Mouse (Mus musculus): ENCODE data around the gene Ano1. TPM values are rescaled to one million over a fixed set of nuclear protein-coding genes. Genes with fewer than 3 reads are reported as not detected.

The Ano1 gene
- polyA plus RNA-seq, 1 experiment from 2014 or later: 7.8 TPM

DNA sequence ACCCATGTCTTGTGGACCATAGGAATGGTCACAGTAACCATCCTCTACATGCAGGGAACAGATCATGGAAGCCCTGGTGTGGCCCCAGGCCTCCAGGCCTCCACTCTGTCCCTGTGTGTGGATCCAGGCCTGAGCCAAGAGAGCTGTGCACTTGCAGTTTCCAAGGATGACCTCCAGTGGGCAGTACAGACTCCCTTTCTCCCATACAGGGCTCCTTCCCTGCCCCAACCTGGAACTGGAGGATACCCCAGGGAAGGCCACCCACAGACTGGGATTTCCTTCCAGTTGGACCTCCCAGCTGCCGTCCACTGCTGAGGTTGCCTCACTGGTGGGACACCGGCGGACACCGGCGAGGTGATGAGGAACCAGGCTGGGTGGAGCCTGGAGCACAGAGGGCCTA lies 29.6 kb upstream of the Ano1 start:
- H3K27ac ChIP-seq (replicated peaks): no peak overlapping the region
- H3K9ac ChIP-seq (replicated peaks): no peak overlapping the region
- no peak overlapping the region for H3K4me2 ChIP-seq (replicated peaks)
- H3K36me3 ChIP-seq: no peaks in the 10 kb centered on the region
- ATAC-seq (replicated peaks): 0 out of 2 replicates have a peak, but pooled peaks have one; percentile 6
- 0 out of 2 replicates have a peak, but pooled peaks cover 3% of the 10 kb centered on the region for H3K27me3 ChIP-seq
- no peaks in the 10 kb centered on the region for H3K9me3 ChIP-seq
- no peaks in the 10 kb centered on the region for H3K4me1 ChIP-seq
- H3K4me3 ChIP-seq: no peak overlapping the region
- WGBS: 49% methylated on average over 5 of the region's 5 CpGs

DNA sequence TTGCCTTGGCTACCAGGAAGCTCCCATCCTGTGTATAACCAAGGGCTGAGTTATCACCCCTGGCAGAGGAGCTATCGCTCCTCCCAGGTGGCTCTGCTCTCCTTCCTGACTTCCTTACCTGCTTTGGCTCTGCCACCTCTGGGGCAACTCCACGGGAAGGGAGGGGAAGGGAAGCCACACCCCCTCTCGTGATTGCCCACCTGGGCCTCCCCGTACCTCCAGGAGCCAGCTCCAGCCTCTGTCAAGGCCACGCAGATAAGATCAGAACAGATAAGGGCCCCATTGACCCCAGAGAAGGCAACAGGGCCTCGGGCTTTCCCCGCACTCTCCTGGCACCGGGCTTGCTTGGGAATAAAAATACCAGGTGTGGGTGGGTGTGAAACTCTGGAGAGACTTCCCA lies 28.4 kb upstream of the Ano1 start:
- no peaks in the 10 kb centered on the region for H3K36me3 ChIP-seq
- no peak overlapping the region for H3K4me2 ChIP-seq (replicated peaks)
- H3K4me3 ChIP-seq: no peak overlapping the region
- no peaks in the 10 kb centered on the region for H3K9me3 ChIP-seq
- 0 out of 2 replicates have a peak, but pooled peaks cover 3% of the 10 kb centered on the region for H3K27me3 ChIP-seq
- H3K9ac ChIP-seq (replicated peaks): no peak overlapping the region
- no peak for ATAC-seq (replicated peaks)
- H3K27ac ChIP-seq (replicated peaks): no peak overlapping the region
- 0 out of 2 replicates have a peak, but pooled peaks cover 2% of the 10 kb centered on the region for H3K4me1 ChIP-seq
- 82% methylated on average over 8 of the region's 8 CpGs for WGBS

DNA sequence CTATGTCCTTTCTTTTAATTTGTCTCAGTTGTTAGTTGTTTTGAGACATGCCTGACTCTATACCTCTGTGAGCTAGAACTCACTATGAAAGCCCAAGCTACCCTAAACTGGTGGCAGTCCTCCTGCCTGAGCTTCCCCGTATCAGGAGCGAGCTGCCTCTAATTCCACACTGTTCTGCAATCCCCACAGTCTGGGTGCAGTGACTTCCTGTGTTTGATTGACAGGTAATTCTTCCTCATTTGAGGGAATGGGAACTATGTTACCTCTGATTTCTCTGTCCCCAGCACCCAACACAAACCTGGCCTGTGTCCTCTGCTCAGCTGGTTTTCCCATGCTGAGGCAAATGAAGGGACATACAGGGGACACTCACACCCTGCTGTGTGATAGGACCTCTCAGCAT lies 27.9 kb upstream of the Ano1 start:
- Histone ChIP-seq H3K36me3 (no peaks in the 10 kb centered on the region), H3K27me3 (0 out of 2 replicates have a peak, but pooled peaks cover 3% of the 10 kb centered on the region), H3K4me3 (no peak overlapping the region), H3K9me3 (no peaks in the 10 kb centered on the region), H3K9ac (replicated peaks) (no peak overlapping the region), H3K4me2 (replicated peaks) (no peak overlapping the region), H3K27ac (replicated peaks) (no peak overlapping the region), H3K4me1 (0 out of 2 replicates have a peak, but pooled peaks cover 2% of the 10 kb centered on the region)
- WGBS: 90% methylated on average over 2 of the region's 2 CpGs
- ATAC-seq (replicated peaks): no peak

DNA sequence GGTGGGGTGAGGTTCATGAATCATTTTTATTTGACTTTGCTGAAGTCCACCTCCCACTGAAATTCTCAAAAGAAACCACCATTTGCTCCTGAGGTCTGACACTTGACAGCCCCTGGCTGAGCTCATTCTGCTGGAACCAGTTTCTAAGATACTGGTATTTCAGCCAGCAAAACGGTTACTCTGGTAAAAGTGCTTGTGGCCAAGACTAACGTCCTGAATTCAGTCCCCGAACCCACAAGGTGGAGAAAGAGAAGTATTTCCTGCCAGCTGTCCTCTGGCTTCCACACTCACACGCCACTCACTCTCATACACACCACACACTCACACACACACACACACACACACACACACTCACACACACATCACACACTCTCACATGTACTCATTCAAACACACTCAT lies 26.0 kb upstream of the Ano1 start:
- no peak for ATAC-seq (replicated peaks)
- H3K27ac ChIP-seq (replicated peaks): no peak overlapping the region
- H3K4me2 ChIP-seq (replicated peaks): no peak overlapping the region
- 59% methylated on average over 4 of the region's 4 CpGs for WGBS
- H3K9ac ChIP-seq (replicated peaks): no peak overlapping the region
- H3K4me1 ChIP-seq: 0 out of 2 replicates have a peak, but pooled peaks cover 2% of the 10 kb centered on the region
- H3K36me3 ChIP-seq: no peaks in the 10 kb centered on the region
- no peak overlapping the region for H3K4me3 ChIP-seq
- H3K27me3 ChIP-seq: 0 out of 2 replicates have a peak, but pooled peaks cover 3% of the 10 kb centered on the region
- H3K9me3 ChIP-seq: no peaks in the 10 kb centered on the region

DNA sequence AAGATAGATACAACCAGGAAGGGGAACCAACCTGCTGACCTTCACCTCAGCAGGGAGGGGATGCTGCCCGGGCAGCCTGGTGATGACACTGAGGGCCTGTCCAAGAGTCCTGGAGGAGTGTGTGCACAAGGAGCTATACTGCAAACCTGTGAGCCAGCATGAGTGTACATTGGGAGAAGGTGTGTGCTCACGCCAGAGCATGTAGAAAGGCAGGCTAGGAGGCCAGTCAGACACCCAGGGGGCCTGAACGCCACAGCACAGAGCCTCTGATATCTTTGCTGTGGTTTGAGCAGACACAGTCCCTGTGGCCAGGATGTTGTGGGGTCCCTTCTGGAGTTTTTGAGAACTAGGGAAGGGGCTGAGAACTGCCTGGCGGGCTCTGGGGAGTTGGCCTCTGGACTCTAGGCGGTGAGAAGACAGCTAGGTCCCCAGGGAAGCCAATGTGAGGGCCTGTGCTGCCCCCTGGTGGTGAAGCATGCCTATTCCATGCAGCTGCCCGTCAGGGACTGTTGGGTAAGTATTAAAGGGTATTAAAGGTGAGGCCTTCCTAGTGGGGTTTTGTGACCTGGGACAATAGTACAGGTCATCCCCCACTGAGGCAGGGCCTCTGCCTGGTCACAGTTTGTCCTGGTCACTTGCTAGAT lies 24.2 kb upstream of the Ano1 start:
- 0 out of 2 replicates have a peak, but pooled peaks cover 3% of the 10 kb centered on the region for H3K27me3 ChIP-seq
- H3K9ac ChIP-seq (replicated peaks): no peak overlapping the region
- H3K27ac ChIP-seq (replicated peaks): no peak overlapping the region
- 0 out of 2 replicates have a peak, but pooled peaks cover 2% of the 10 kb centered on the region for H3K4me1 ChIP-seq
- H3K36me3 ChIP-seq: no peaks in the 10 kb centered on the region
- H3K9me3 ChIP-seq: no peaks in the 10 kb centered on the region
- no peak overlapping the region for H3K4me3 ChIP-seq
- ATAC-seq (replicated peaks): peak; percentile 81
- H3K4me2 ChIP-seq (replicated peaks): no peak overlapping the region
- WGBS: 36% methylated on average over 6 of the region's 6 CpGs

DNA sequence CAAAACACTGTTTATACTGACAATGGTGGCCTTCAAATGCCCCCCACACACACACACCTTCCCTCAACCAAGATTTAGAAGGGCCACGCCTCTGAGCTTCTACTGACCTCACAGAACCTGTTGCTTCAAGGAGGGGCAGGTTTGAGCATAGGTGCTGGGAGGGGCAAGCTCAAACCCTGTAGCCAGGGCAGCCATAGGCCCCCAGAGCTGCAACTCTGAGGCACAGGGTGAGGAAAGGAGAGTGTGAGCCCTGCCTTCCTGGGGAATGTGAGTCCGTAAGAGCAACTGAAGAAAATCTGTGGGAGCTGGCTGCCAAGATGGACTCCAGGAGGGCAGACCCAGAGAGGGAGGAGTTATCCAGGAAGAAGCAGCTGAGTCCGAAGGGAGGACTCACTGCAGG lies 23.4 kb upstream of the Ano1 start:
- H3K9me3 ChIP-seq: no peaks in the 10 kb centered on the region
- 0 out of 2 replicates have a peak, but pooled peaks cover 3% of the 10 kb centered on the region for H3K27me3 ChIP-seq
- 0 out of 2 replicates have a peak, but pooled peaks cover 2% of the 10 kb centered on the region for H3K4me1 ChIP-seq
- H3K4me3 ChIP-seq: no peak overlapping the region
- no peak overlapping the region for H3K27ac ChIP-seq (replicated peaks)
- WGBS: 76% methylated on average over 3 of the region's 3 CpGs
- no peak overlapping the region for H3K9ac ChIP-seq (replicated peaks)
- H3K36me3 ChIP-seq: no peaks in the 10 kb centered on the region
- no peak for ATAC-seq (replicated peaks)
- H3K4me2 ChIP-seq (replicated peaks): no peak overlapping the region

DNA sequence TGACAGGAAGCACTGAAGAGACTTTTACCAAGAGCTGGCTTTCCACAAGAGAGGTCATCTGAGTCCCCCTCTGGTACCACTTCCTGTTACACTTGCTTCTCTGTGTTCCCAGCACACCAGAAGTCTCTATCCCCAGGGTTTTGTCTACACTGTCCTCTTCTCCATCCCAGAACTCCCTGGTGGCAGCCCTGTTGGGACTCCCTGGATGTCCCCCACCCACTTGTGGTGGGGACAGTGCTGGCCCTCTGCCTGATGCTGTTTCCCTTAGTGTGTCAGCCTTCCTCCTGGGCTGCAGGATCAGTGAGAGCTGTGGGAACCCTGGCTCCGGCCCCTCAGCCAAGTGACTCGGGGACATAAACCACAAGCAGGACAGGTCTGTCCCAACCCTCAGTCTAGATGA lies 22.5 kb upstream of the Ano1 start:
- 0 out of 2 replicates have a peak, but pooled peaks cover 3% of the 10 kb centered on the region for H3K27me3 ChIP-seq
- H3K4me2 ChIP-seq (replicated peaks): no peak overlapping the region
- H3K27ac ChIP-seq (replicated peaks): no peak overlapping the region
- no peaks in the 10 kb centered on the region for H3K9me3 ChIP-seq
- H3K9ac ChIP-seq (replicated peaks): no peak overlapping the region
- no peak overlapping the region for H3K4me3 ChIP-seq
- 0 out of 2 replicates have a peak, but pooled peaks cover 2% of the 10 kb centered on the region for H3K4me1 ChIP-seq
- no peaks in the 10 kb centered on the region for H3K36me3 ChIP-seq
- no peak for ATAC-seq (replicated peaks)
- WGBS: 80% methylated on average over 2 of the region's 2 CpGs

DNA sequence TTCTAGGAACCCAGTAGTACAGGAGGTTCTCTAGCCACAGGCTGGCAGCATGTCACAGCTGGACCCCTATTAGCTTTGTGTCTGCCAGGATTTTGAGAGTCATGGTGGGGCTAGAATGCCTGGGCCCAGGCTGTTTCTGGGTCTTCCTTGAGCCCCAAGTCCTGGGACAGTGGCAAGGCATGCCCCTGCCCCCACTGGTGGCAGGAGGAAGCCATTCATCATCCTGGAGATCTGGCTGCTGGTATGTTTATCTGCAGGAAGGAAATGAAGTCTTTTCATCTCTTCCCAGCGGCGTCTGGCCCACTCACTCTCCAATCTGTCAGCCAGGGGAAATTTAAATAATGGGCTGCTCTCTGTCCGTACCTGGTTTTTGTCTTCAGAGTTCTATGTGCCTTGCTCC lies 18.3 kb upstream of the Ano1 start:
- no peak overlapping the region; the same call in 1 of the 2 replicates for H3K9ac ChIP-seq (replicated peaks)
- no peak for ATAC-seq (replicated peaks)
- no peaks in the 10 kb centered on the region for H3K9me3 ChIP-seq
- H3K27ac ChIP-seq (replicated peaks): no peak overlapping the region
- no peaks in the 10 kb centered on the region for H3K27me3 ChIP-seq
- no peak overlapping the region for H3K4me2 ChIP-seq (replicated peaks)
- WGBS: 64% methylated on average over 3 of the region's 3 CpGs
- H3K4me3 ChIP-seq: no peak overlapping the region
- no peaks in the 10 kb centered on the region for H3K36me3 ChIP-seq
- no peaks in the 10 kb centered on the region for H3K4me1 ChIP-seq

DNA sequence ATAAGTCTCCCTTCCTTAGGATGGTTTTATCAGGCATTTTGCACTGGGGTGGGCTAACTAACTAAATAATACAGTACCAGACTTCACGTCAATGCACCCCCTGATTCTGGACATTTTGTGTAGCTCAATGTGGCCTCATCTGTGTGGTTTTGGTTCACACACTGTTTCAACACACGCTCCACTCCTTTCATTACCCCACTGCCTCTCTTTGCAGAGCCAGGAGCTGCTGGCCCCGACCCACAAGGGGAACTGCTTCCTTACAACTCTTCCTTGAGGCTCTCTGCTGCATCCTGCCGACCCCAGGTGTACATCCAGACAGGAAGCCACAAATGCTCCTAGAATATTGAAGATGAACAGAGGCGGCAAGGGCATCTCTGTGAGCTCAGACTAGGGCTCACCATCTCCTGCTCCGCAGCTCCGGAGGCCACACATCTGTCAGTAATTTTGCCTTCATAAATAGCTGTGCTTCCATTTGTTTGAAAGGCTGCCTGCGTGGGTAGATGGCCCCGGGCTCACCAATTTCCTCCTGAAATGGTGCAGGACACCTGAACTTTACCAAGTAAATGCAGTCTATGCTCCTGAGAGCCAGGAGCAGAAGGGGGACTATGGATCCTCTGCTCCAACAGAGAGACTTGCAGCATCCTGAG lies 17.8 kb upstream of the Ano1 start:
- H3K27me3 ChIP-seq: no peaks in the 10 kb centered on the region
- no peaks in the 10 kb centered on the region for H3K4me1 ChIP-seq
- no peak overlapping the region for H3K9ac ChIP-seq (replicated peaks)
- no peaks in the 10 kb centered on the region for H3K9me3 ChIP-seq
- no peak overlapping the region for H3K27ac ChIP-seq (replicated peaks)
- WGBS: 82% methylated on average over 9 of the region's 9 CpGs
- H3K4me2 ChIP-seq (replicated peaks): no peak overlapping the region
- no peak overlapping the region for H3K4me3 ChIP-seq
- ATAC-seq (replicated peaks): no peak
- no peaks in the 10 kb centered on the region for H3K36me3 ChIP-seq

DNA sequence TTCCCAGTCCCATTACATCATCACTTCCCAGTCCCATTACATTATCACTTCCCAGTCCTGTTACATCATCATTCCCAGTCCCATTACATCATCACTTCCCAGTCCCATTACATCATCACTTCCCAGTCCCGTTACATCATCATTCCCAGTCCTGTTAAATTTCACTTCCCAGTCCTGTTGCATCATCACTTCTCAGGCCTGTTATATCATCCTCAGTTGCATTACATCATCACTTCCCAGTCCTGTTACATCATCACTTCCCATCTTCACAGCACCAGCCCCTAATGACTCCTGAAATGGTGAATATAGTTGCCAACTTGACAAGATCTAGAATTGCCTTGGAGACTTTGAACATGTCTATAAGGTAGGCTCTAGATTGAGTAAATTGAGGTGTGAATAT lies 17.1 kb upstream of the Ano1 start:
- ATAC-seq (replicated peaks): no peak
- H3K4me1 ChIP-seq: no peaks in the 10 kb centered on the region
- H3K4me3 ChIP-seq: no peak overlapping the region
- no peak overlapping the region for H3K27ac ChIP-seq (replicated peaks)
- H3K36me3 ChIP-seq: no peaks in the 10 kb centered on the region
- H3K9me3 ChIP-seq: no peaks in the 10 kb centered on the region
- no peak overlapping the region for H3K4me2 ChIP-seq (replicated peaks)
- WGBS: 98% methylated on average over 1 of the region's 1 CpGs
- H3K9ac ChIP-seq (replicated peaks): no peak overlapping the region
- H3K27me3 ChIP-seq: no peaks in the 10 kb centered on the region

DNA sequence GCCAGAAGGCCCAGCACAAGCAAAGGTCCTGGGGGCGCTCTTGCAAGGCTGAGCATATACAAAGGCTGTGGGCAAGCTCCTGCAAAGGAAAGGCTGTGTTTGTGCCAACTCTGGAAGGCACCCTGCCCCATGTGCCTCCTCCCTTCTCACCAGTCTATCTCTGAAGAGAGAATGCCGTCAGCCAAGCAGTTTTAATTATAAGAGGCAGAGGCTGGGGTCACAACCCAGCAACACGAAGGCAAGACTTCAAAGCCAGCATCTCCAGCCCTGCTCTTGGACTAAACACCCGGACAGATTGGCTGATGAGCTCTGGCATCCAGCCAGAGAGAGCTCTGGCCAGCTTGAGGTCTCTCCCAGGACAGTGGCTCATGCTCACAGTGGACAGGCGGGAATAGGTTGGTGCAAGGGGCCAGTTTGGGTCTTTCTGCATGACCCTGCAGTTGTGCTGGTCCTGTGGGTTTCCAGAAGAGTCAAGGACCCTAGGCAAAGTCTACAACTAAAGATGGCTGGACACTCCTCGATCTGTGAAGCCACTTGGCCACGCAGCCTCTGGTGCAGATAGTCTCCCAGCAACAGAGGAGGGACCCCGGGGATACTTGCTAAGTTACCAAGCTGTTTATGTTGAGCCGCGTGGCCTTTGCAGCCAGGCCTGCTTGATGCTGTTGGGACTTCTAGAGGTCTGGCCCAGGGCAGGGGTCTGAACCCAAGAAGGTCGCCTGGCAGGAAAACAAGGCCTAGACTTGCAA lies 12.9 kb upstream of the Ano1 start:
- Histone ChIP-seq H3K36me3 (no peaks in the 10 kb centered on the region), H3K27me3 (no peaks in the 10 kb centered on the region), H3K9me3 (no peaks in the 10 kb centered on the region), H3K9ac (replicated peaks) (no peak overlapping the region), H3K4me2 (replicated peaks) (no peak overlapping the region), H3K4me3 (no peak overlapping the region), H3K4me1 (0 out of 2 replicates have a peak, but pooled peaks cover 2% of the 10 kb centered on the region), H3K27ac (replicated peaks) (no peak overlapping the region)
- ATAC-seq (replicated peaks): no peak; the same call in 1 of the 2 replicates
- WGBS: 66% methylated on average over 11 of the region's 11 CpGs

DNA sequence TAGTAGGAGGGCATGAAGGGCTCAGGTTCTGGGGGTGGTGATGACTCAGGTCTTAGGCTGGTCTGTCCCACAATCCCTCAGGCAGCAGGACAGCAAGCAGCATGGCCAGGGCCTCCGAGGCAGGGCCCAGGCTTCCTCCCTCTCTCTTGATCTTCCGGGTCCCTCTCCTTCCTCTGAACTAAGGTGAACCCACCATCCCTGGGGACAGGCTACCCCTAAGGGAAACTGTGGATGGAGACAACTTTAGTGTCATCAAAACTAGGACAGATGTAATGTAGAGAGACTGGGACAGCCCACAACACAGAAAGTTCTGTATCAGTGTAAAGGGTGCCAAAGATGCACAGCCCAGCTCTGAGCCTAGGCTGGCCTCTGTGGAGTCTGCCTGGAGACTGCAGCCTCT lies 12.2 kb upstream of the Ano1 start:
- 78% methylated on average over 2 of the region's 2 CpGs for WGBS
- H3K9me3 ChIP-seq: no peaks in the 10 kb centered on the region
- no peaks in the 10 kb centered on the region for H3K36me3 ChIP-seq

More for the DNA sequence above, 12.2 kb upstream of the Ano1 start:
- Histone ChIP-seq H3K27me3 (no peaks in the 10 kb centered on the region), H3K4me3 (no peak overlapping the region), H3K4me2 (replicated peaks) (no peak overlapping the region), H3K9ac (replicated peaks) (no peak overlapping the region), H3K4me1 (0 out of 2 replicates have a peak, but pooled peaks cover 2% of the 10 kb centered on the region), H3K27ac (replicated peaks) (no peak overlapping the region)
- ATAC-seq (replicated peaks): no peak

All from forebrain, embryonic 15.5 days (tissue).